In genomic region chr16:78591130-78591529, GRCm38 (mm10) we compare ENCODE assay signal across 17 mouse cellular contexts.
"Had no signal": no experiment of that assay in that cellular context is flagged by ENCODE, and none has a peak within 500 bp of the region (broad histone marks: within the 10 kb centered on the region; RNA-seq: fewer than 3 reads in every experiment).

No protein-coding gene starts in this region.

- DNase-seq: lung, adult 18-20 months; lung, embryonic 14.5 days; lung, postnatal 10 days; retina, postnatal 1 day; right cerebral cortex, adult 18-20 months; right cerebral cortex, postnatal 25 days; right cerebral cortex, postnatal 4 days; spleen, adult 18-20 months; thymus, adult 18-20 months; thymus, postnatal 14 days; thymus, postnatal 4 days had no signal

- H3K4me3 ChIP-seq: megakaryocyte, embryonic 14.5 days; midbrain, embryonic 13.5 days; midbrain, embryonic 15.5 days; neural tube, embryonic 12.5 days had no signal

- H3K4me1 ChIP-seq: midbrain, embryonic 13.5 days; midbrain, embryonic 15.5 days; neural tube, embryonic 12.5 days had no signal

- H3K27ac ChIP-seq: macrophage; midbrain, embryonic 13.5 days; midbrain, embryonic 15.5 days; neural tube, embryonic 12.5 days had no signal

- ATAC-seq: midbrain, embryonic 13.5 days; midbrain, embryonic 15.5 days had no signal

- H3K9me3 ChIP-seq: megakaryocyte, embryonic 14.5 days; midbrain, embryonic 13.5 days; midbrain, embryonic 15.5 days; neural tube, embryonic 12.5 days had no signal

- H3K4me2 ChIP-seq: lung, embryonic 14.5 days; midbrain, embryonic 11.5 days; midbrain, embryonic 13.5 days; midbrain, embryonic 15.5 days; neural tube, embryonic 12.5 days had no signal

- H3K36me3 ChIP-seq: midbrain, embryonic 13.5 days; midbrain, embryonic 15.5 days; neural tube, embryonic 12.5 days had no signal

- H3K9ac ChIP-seq: lung, embryonic 14.5 days; midbrain, embryonic 13.5 days; midbrain, embryonic 15.5 days; neural tube, embryonic 12.5 days had no signal

- H3K27me3 ChIP-seq: megakaryocyte, embryonic 14.5 days; midbrain, embryonic 13.5 days; midbrain, embryonic 15.5 days; neural tube, embryonic 12.5 days had no signal
